Mouse (Mus musculus) midbrain, postnatal 0 days (tissue): Measurements from ENCODE around the gene Eif4e3. TPM values are rescaled to one million over a fixed set of nuclear protein-coding genes. Genes with fewer than 3 reads are reported as not detected.

Experiments used
- ATAC-seq: fragments of 200-750 bp; cut with Nextera tagmentation; 2 replicates; pipeline ENCODE4 v1.8.0; 2017; ENCODE audit warnings: moderate number of reproducible peaks, mild to moderate bottlenecking, moderate TSS enrichment, moderate library complexity; ENCODE audit not compliant: low FRiP score
- DNase-seq: peaks from one replicate; pipeline ENCODE4 v3.0.0-alpha.2; 2015; ENCODE audit warnings: low spot score
- H3K27ac ChIP-seq: fragments of 300-500 bp; sonication (generic); 2 replicates; pipeline ENCODE4 v1.5.1; 2014; ENCODE audit warnings: low read depth, mild to moderate bottlenecking, low read length, mixed read lengths
- H3K27me3 ChIP-seq: fragments of 300-500 bp; sonication (generic); 2 replicates; pipeline ENCODE4 v1.6.1; 2014; ENCODE audit warnings: low read length, control low read depth, mixed read lengths; ENCODE audit not compliant: insufficient read depth
- H3K36me3 ChIP-seq: fragments of 300-500 bp; sonication (generic); 2 replicates; pipeline ENCODE4 v1.6.1; 2014; ENCODE audit warnings: low read length, control low read depth, mixed read lengths; ENCODE audit not compliant: insufficient read depth
- H3K4me1 ChIP-seq: fragments of 300-500 bp; sonication (generic); 2 replicates; pipeline ENCODE4 v1.6.1; 2014; ENCODE audit warnings: mild to moderate bottlenecking, control low read depth, antibody characterized with exemption, low read length, mixed read lengths; ENCODE audit not compliant: insufficient read depth
- H3K4me2 ChIP-seq: fragments of 300-500 bp; sonication (generic); 2 replicates; pipeline ENCODE4 v1.6.1; 2014; ENCODE audit warnings: low read depth, mild to moderate bottlenecking, low read length, mixed read lengths; ENCODE audit not compliant: poor library complexity, severe bottlenecking
- H3K4me3 ChIP-seq: fragments of 300-500 bp; sonication (generic); 2 replicates; pipeline ENCODE4 v1.5.1; 2014; ENCODE audit warnings: low read depth, mild to moderate bottlenecking, low read length, moderate library complexity
- H3K9ac ChIP-seq: fragments of 300-500 bp; sonication (generic); replicated peaks from 2 replicates; pipeline ENCODE4 v1.6.1; 2014; ENCODE audit warnings: mild to moderate bottlenecking, low read length, moderate library complexity, mixed read lengths; ENCODE audit not compliant: poor library complexity, severe bottlenecking
- H3K9me3 ChIP-seq: fragments of 300-500 bp; sonication (generic); 2 replicates; pipeline ENCODE4 v1.6.1; 2016; ENCODE audit warnings: low read length, control low read depth
- CTCF ChIP-seq: IDR thresholded peaks from 2 replicates; pipeline ENCODE4 v1.5.1; 2016; ENCODE audit warnings: antibody characterized with exemption, mild to moderate bottlenecking
- WGBS: fragments of 180-500 bp; shearing (Covaris S2); extraction: QIAGEN DNeasy Blood & Tissue Kit; methylation state at CpG from one replicate; pipeline ENCODE4 v1.1.7; 2014; 5-methylcytosine and 5-hydroxymethylcytosine counted together
- polyA plus RNA-seq: library from polyadenylated mRNA; unstranded; fragments of >200 nt; fragmentation: Nextera tagmentation; extraction: Ambion mirVana; gene quantifications from 2 replicates; pipeline ENCODE4 v1.2.1, GENCODE M21; 2015
- total RNA-seq: library from RNA; depleted of rRNA; stranded (reverse); fragments of >200 nt; gene quantifications from 2 replicates; pipeline ENCODE4 v1.2.3, GENCODE M21; 2014

Gene Eif4e3
- total and polyA plus RNA-seq, 2 experiments from 2014 or later: 5.5 to 10.6 TPM

- WGBS: 92% methylated on average over 5 of the region's 5 CpGs
- no peaks in the 10 kb centered on the region for H3K9me3 ChIP-seq
- no peak overlapping the region for H3K27ac ChIP-seq
- H3K4me1 ChIP-seq: no peaks in the 10 kb centered on the region
- 0 out of 2 replicates have a peak, but pooled peaks cover under 1% of the 10 kb centered on the region for H3K36me3 ChIP-seq
- no peaks in the 10 kb centered on the region for H3K27me3 ChIP-seq
- TF ChIP-seq CTCF: no peak
- H3K4me2 ChIP-seq: no peak overlapping the region
- DNase-seq (no peak), ATAC-seq (no peak)
- no peak overlapping the region for H3K4me3 ChIP-seq
- H3K9ac ChIP-seq: no peak overlapping the region
These were observed 21.7 kb downstream of the Eif4e3 start for GRCm38 (mm10) chr6:99644876-99645275.

DNA sequence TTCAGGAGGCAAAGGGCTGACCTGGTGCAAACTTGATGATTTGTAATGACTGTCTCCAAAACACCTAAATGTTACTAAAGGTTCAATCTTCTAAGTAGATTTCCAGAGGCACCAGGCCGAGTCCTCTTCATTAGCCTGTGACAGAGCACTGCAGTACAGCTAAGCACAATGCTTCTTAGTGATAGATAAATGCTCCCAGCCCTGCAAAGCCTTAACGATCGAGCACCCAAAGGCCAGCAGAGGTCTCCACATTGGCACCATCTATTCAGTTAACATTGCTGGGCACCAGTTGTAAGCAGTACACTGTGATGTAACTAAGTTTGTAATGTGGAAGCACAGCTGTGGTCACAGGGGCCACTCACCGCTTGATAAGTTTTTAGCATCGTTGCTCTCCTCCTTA lies 22.2 kb downstream of the Eif4e3 start:
- Histone ChIP-seq H3K27ac (no peak overlapping the region), H3K9ac (no peak overlapping the region), H3K4me1 (no peaks in the 10 kb centered on the region), H3K27me3 (no peaks in the 10 kb centered on the region), H3K4me2 (no peak overlapping the region), H3K4me3 (no peak overlapping the region), H3K36me3 (0 out of 2 replicates have a peak, but pooled peaks cover 4% of the 10 kb centered on the region), H3K9me3 (no peaks in the 10 kb centered on the region)
- ATAC-seq (no peak), DNase-seq (no peak)
- WGBS: 86% methylated on average over 5 of the region's 5 CpGs
- TF ChIP-seq CTCF: no peak

GRCm38 (mm10) chr6:99643439-99644199 lies 23.0 kb downstream of the Eif4e3 start:
- Histone ChIP-seq H3K9ac (no peak overlapping the region), H3K27ac (no peak overlapping the region), H3K9me3 (no peaks in the 10 kb centered on the region), H3K36me3 (0 out of 2 replicates have a peak, but pooled peaks cover 4% of the 10 kb centered on the region), H3K4me1 (no peaks in the 10 kb centered on the region), H3K27me3 (no peaks in the 10 kb centered on the region), H3K4me2 (no peak overlapping the region), H3K4me3 (no peak overlapping the region)
- DNase-seq (no peak), ATAC-seq (no peak)
- WGBS: 61% methylated on average over 10 of the region's 10 CpGs
- TF ChIP-seq CTCF: no peak

DNA sequence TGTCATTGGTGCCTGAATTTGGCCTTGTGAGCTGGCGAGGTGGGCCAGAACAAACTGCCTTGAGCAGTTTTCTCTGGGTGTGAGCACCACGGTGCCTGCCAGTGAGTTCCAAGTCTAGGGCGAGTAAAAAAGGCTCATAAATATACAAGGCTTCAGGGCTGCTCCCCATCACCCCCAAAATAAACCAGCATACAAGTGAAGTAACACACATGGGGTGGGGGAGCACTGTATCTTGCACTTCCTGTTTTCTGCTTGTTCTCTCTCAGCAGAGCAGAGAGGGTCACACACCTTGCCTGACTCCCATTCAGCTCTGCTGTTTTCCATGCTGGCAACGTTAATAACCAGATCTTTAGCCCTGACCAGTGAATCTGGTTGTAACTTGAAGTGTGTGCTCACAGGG lies 29.1 kb downstream of the Eif4e3 start:
- no peaks in the 10 kb centered on the region for H3K4me1 ChIP-seq
- ATAC-seq: no peak
- H3K4me2 ChIP-seq: no peak overlapping the region
- H3K36me3 ChIP-seq: peaks cover 6% of the 10 kb centered on the region; the same call in 1 of the 2 replicates
- H3K27ac ChIP-seq: no peak overlapping the region
- no peaks in the 10 kb centered on the region for H3K27me3 ChIP-seq
- no peaks in the 10 kb centered on the region for H3K9me3 ChIP-seq
- H3K4me3 ChIP-seq: no peak overlapping the region
- no peak for DNase-seq
- H3K9ac ChIP-seq: no peak overlapping the region
- WGBS: 76% methylated on average over 4 of the region's 4 CpGs
- TF ChIP-seq CTCF: no peak

DNA sequence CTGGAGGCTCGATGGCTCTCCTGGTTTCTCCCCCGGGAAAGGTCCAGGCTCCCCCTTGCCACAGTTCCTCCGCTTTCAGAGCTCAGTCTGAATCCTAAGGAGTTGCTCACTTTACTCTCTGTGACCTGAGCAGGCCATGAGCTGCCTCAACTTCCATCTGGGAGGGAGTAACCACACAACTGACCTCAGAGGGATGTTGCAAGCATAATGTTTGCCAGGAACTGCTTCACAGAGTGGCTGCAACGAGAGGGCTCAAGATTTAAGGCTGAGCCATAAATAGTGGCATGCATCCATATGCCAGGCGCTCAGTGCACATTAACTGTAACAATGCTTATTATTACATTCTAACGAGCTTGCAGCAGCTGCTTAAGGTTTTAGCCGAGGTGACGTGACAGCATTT lies 29.8 kb downstream of the Eif4e3 start:
- H3K9ac ChIP-seq: no peak overlapping the region
- no peaks in the 10 kb centered on the region for H3K9me3 ChIP-seq
- ATAC-seq (no peak), DNase-seq (no peak)
- no peak overlapping the region for H3K4me2 ChIP-seq
- no peaks in the 10 kb centered on the region for H3K27me3 ChIP-seq
- no peak for TF ChIP-seq CTCF
- peaks cover 6% of the 10 kb centered on the region; the same call in 1 of the 2 replicates for H3K36me3 ChIP-seq
- no peaks in the 10 kb centered on the region for H3K4me1 ChIP-seq
- H3K4me3 ChIP-seq: no peak overlapping the region
- no peak overlapping the region for H3K27ac ChIP-seq
- 65% methylated on average over 8 of the region's 8 CpGs for WGBS

- H3K27ac ChIP-seq: no peak overlapping the region
- H3K36me3 ChIP-seq: peaks cover 10% of the 10 kb centered on the region
- 55% methylated on average over 9 of the region's 9 CpGs for WGBS
- no peaks in the 10 kb centered on the region for H3K27me3 ChIP-seq
- H3K4me1 ChIP-seq: no peaks in the 10 kb centered on the region
- no peak for ATAC-seq
- no peak for DNase-seq
- no peaks in the 10 kb centered on the region for H3K9me3 ChIP-seq
- H3K4me2 ChIP-seq: no peak overlapping the region
- no peak overlapping the region for H3K9ac ChIP-seq
- no peak overlapping the region for H3K4me3 ChIP-seq
- TF ChIP-seq CTCF: no peak
These were observed 30.4 kb downstream of the Eif4e3 start for GRCm38 (mm10) chr6:99636121-99636520.
